Mouse (Mus musculus) lung, postnatal 0 days (tissue): ENCODE measurements at regions not wholly inside any gene's neighbourhood (a gene's known extent, or its start where the extent isn't known, plus 50 kb on each side); places are given as distances from the start of the nearest gene placed in this dataset.

Source experiments
- ATAC-seq: fragments of 200-750 bp; cut with Nextera tagmentation; 2 replicates; pipeline ENCODE4 v1.8.0; 2017; ENCODE audit warnings: moderate library complexity
- DNase-seq: peaks from one replicate; pipeline ENCODE4 v3.0.0-alpha.2; 2016; ENCODE audit warnings: low spot score
- H3K27ac ChIP-seq: fragments of 300-500 bp; sonication (generic); 2 replicates; pipeline ENCODE4 v1.5.1; 2014; ENCODE audit warnings: antibody characterized with exemption, mild to moderate bottlenecking, low read length, mixed read lengths
- H3K27me3 ChIP-seq: fragments of 300-500 bp; sonication (generic); replicated peaks from 2 replicates; pipeline ENCODE4 v1.6.1; 2014; ENCODE audit warnings: low read length, mixed read lengths; ENCODE audit not compliant: insufficient read depth
- H3K36me3 ChIP-seq: fragments of 300-500 bp; sonication (generic); 2 replicates; pipeline ENCODE4 v1.6.1; 2014; ENCODE audit warnings: low read length, mixed read lengths; ENCODE audit not compliant: insufficient read depth
- H3K4me1 ChIP-seq: fragments of 300-500 bp; sonication (generic); 2 replicates; pipeline ENCODE4 v1.6.1; 2014; ENCODE audit warnings: antibody characterized with exemption, low read depth, low read length, mixed read lengths; ENCODE audit not compliant: insufficient read depth
- H3K4me2 ChIP-seq: fragments of 300-500 bp; sonication (generic); replicated peaks from 2 replicates; pipeline ENCODE4 v1.6.1; 2014; ENCODE audit warnings: low read depth, mild to moderate bottlenecking, low read length, moderate library complexity, mixed read lengths
- H3K4me3 ChIP-seq: fragments of 300-500 bp; sonication (generic); 2 replicates; pipeline ENCODE4 v1.5.1; 2014; ENCODE audit warnings: low read depth, low read length
- H3K9ac ChIP-seq: fragments of 300-500 bp; sonication (generic); replicated peaks from 2 replicates; pipeline ENCODE4 v1.6.1; 2014; ENCODE audit warnings: low read depth, mild to moderate bottlenecking
- H3K9me3 ChIP-seq: fragments of 300-500 bp; sonication (generic); 2 replicates; pipeline ENCODE4 v1.6.1; 2016; ENCODE audit warnings: low read length, mixed read lengths
- CTCF ChIP-seq: IDR thresholded peaks from 2 replicates; pipeline ENCODE4 v1.5.1; 2016; ENCODE audit warnings: antibody characterized with exemption, mild to moderate bottlenecking
- EP300 ChIP-seq: IDR thresholded peaks from 2 replicates; pipeline ENCODE4 v1.6.1; 2016; ENCODE audit warnings: antibody characterized with exemption, mild to moderate bottlenecking, control low read depth
- WGBS: fragments of 180-500 bp; shearing (Covaris S2); extraction: QIAGEN DNeasy Blood & Tissue Kit; methylation state at CpG from one replicate; pipeline ENCODE4 v1.1.7; 2014; 5-methylcytosine and 5-hydroxymethylcytosine counted together

DNA sequence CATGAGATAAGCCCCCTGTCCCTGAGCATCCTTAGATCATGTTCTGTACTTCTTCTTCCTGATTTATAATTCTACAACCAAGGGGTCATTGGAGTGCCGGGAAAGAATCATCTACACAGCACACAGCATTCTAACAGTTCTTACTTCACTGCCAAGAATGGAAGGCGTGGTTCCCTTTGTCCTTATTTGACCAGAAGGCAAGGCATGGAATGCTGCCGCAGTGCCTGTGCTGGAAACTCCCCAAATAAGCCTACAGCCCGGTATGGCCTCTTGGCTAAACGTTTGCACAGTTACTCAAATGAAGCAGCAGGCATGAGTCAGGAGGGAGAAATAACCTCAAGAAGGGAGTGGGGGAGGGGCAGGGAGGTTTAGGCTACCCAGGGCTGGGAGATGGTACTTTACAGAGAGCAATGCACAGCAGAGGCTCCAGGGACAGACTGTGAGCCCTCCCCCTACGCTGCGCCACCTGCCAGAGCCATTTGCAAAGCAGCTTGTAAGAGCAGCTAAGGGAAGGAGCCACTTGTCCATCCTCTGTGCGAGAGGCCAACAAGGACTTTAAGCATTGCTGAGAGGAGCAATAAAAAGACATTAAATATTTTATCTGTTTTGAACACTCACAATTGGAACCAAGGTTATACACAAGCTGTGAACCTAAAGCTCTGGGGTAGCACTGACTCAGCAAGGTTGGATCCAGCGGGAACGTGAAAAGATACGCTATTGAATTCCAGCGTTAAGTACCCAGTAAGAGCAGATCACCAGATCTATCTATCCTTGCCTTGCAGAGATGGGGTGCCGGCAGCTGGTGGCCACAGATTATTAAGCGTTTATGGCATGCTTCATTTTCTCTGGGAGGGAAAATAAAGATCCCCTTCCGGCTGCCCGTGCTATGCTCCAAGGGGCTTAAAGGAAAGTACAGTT lies 104.2 kb upstream of the Klf7 start:
- Histone ChIP-seq H3K27me3 (no peaks in the 10 kb centered on the region), H3K27ac (no peak overlapping the region), H3K9me3 (no peaks in the 10 kb centered on the region), H3K4me3 (no peak overlapping the region), H3K36me3 (no peaks in the 10 kb centered on the region), H3K4me1 (peaks cover 6% of the 10 kb centered on the region; the same call in 1 of the 2 replicates), H3K9ac (no peak overlapping the region), H3K4me2 (no peak overlapping the region)
- TF ChIP-seq CTCF (peak; percentile 1; the same call in 1 of the 2 replicates), EP300 (peak; percentile 93)
- DNase-seq (peak; percentile 88), ATAC-seq (peak; percentile 91)
- WGBS = 34% methylated on average over 16 of the region's 16 CpGs

DNA sequence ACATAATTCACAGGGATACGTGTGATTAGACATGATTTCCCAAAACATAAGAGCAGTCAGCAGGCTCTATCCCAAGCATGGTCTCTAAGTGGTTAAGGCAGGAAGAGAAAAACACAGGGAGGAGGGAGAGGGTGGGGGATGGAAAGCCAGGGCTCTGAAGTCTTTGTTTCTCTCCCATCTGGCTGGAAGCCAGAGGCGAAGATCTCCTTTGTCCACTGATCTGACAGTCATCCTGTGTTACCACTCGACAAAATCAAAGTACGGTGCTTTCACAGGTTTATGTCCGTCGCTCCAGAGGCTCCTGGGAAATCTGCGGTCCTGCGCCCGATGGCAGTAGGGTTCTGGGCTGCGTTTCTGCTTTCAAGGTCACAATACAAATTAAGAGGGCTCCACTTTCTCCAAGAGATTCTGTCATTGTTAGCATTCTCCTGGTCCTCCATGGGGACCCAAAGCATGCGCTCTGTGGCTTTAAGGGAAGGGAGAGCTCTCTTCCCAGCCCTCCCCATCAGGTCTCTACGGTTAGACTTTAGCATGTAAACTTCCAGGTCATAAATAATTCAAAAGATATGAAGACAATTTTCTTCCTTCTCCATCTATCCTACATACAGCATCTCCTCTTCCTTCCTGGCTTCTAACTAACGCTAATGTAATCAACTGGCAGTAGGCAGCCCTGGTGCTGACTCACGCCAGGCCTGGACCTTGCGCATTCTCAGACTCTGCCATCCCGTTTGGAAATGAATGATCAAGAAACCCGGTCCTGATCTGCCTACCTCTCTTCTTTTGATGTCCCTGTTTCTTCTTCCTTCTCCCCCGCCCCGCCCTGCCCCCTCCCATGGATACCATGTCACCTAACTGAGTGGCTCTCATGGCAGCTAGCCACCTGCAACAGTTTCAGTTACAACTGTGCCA lies 102.0 kb upstream of the Klf7 start:
- H3K27me3 ChIP-seq = no peaks in the 10 kb centered on the region
- TF ChIP-seq EP300 = no peak
- DNase-seq = peak; percentile 61
- no peak overlapping the region for H3K9ac ChIP-seq
- peaks cover 6% of the 10 kb centered on the region; the same call in 1 of the 2 replicates for H3K4me1 ChIP-seq
- no peak overlapping the region for H3K4me3 ChIP-seq
- ATAC-seq = peak; percentile 34
- 59% methylated on average over 19 of the region's 19 CpGs for WGBS
- no peak overlapping the region for H3K4me2 ChIP-seq
- no peaks in the 10 kb centered on the region for H3K36me3 ChIP-seq
- no peaks in the 10 kb centered on the region for H3K9me3 ChIP-seq
- no peak overlapping the region for H3K27ac ChIP-seq

- H3K27me3 ChIP-seq = no peaks in the 10 kb centered on the region
- no peak for TF ChIP-seq EP300
- no peak for TF ChIP-seq CTCF
- H3K4me1 ChIP-seq = peaks cover 6% of the 10 kb centered on the region; the same call in 1 of the 2 replicates
- no peak overlapping the region for H3K27ac ChIP-seq
- no peak for DNase-seq
- 30% methylated on average over 2 of the region's 2 CpGs for WGBS
- H3K4me2 ChIP-seq = no peak overlapping the region
- H3K9me3 ChIP-seq = no peaks in the 10 kb centered on the region
- no peak overlapping the region for H3K4me3 ChIP-seq
- H3K36me3 ChIP-seq = no peaks in the 10 kb centered on the region
- no peak for ATAC-seq
- H3K9ac ChIP-seq = no peak overlapping the region
Measured at GRCm38 (mm10) chr1:64222475-64222874, 100.4 kb upstream of the Klf7 start.

DNA sequence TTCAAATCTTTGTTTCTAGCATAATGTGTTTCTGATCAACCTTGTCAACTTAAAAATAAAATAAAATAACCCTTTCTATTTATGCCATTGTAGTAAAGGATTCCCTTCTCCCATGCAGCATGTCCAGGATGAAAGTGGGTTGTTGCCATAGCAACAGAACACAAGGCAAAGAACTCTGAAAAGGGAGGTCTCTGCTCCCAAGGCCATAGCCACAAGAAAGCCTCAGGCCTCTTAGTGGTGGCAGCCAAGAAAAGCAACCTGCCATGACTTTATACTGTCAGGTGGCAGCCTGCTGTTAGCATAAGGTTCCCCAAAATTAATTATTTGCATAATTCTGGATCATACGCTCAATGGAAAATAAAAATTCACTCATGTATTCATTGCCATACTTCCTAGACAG lies 98.4 kb upstream of the Klf7 start:
- no peaks in the 10 kb centered on the region for H3K27me3 ChIP-seq
- H3K9me3 ChIP-seq = no peaks in the 10 kb centered on the region
- 88% methylated on average over 1 of the region's 1 CpGs for WGBS
- TF ChIP-seq CTCF = no peak
- H3K27ac ChIP-seq = no peak overlapping the region
- H3K4me1 ChIP-seq = peaks cover 1% of the 10 kb centered on the region; the same call in 1 of the 2 replicates
- no peaks in the 10 kb centered on the region for H3K36me3 ChIP-seq
- no peak overlapping the region for H3K9ac ChIP-seq
- no peak overlapping the region for H3K4me2 ChIP-seq
- H3K4me3 ChIP-seq = no peak overlapping the region
- DNase-seq (no peak), ATAC-seq (no peak)

DNA sequence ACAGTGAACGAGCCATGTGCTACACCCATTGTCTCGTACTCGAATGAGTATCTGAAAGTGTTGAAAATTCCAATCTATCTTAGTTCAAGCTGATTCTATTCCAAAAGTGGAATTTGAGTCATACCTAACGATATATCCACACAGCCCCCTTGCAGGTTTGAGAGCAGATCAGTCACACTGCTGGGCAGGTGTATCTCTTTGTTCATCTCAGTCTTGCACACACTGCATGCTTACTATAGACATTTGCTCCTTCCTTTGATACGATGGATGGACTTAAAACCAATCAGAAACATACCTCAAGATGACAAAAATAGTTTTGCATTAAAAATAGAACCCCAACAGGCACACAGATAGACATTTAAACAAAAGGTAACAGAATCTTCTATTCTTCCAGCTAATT lies 98.0 kb upstream of the Klf7 start:
- Histone ChIP-seq H3K4me1 (no peaks in the 10 kb centered on the region; the same call in 1 of the 2 replicates), H3K36me3 (no peaks in the 10 kb centered on the region), H3K27ac (no peak overlapping the region), H3K4me3 (no peak overlapping the region), H3K27me3 (no peaks in the 10 kb centered on the region), H3K9ac (no peak overlapping the region), H3K9me3 (no peaks in the 10 kb centered on the region), H3K4me2 (no peak overlapping the region)
- DNase-seq (no peak), ATAC-seq (no peak)
- TF ChIP-seq EP300 = no peak
- no peak for TF ChIP-seq CTCF
- 78% methylated on average over 5 of the region's 5 CpGs for WGBS

DNA sequence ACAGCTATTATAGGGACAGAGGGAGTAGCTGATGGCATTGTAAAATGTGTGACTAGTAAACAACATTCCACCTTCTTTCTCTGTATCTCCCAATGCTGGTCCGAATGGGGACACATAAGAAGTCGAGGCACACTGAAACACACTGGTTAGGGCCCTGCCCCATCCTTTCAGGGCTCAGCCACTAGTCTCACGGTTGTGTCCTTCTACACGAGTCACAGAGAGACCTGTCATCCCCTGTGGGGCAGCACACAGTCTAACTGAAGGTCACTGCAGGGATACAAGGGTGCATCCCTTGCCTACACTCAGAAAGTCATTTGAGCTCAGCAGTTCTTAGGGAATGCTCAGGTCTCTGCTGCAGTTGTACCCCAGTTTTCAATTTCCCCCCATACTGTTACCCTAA lies 93.6 kb upstream of the Klf7 start:
- Histone ChIP-seq H3K4me3 (no peak overlapping the region), H3K4me1 (no peaks in the 10 kb centered on the region), H3K9me3 (no peaks in the 10 kb centered on the region), H3K9ac (no peak overlapping the region), H3K27ac (no peak overlapping the region), H3K36me3 (no peaks in the 10 kb centered on the region), H3K4me2 (no peak overlapping the region), H3K27me3 (no peaks in the 10 kb centered on the region)
- WGBS = 76% methylated on average over 4 of the region's 4 CpGs
- ATAC-seq (no peak), DNase-seq (no peak)
- TF ChIP-seq EP300 = no peak
- TF ChIP-seq CTCF = no peak
